Mouse (Mus musculus) brain, embryonic 14.5 days (tissue): ENCODE results near the gene Sdsl.

Source experiments
- CTCF ChIP-seq: fragments of 200-500 bp; IDR thresholded peaks from 2 replicates; pipeline ENCODE4 v1.5.1; 2012; ENCODE audit warnings: inconsistent platforms, mild to moderate bottlenecking, moderate library complexity, borderline replicate concordance; ENCODE audit not compliant: insufficient read depth, insufficient read length; ENCODE audit errors: extremely low read depth
- POLR2A ChIP-seq: fragments of 200-500 bp; IDR thresholded peaks from 2 replicates; pipeline ENCODE4 v1.6.1; 2012; ENCODE audit warnings: mild to moderate bottlenecking, inconsistent platforms, borderline replicate concordance; ENCODE audit not compliant: poor library complexity, insufficient read depth, insufficient read length, severe bottlenecking; ENCODE audit errors: extremely low read depth

GRCm38 (mm10) chr5:120465062-120465461, 7.5 kb downstream of the Sdsl start:
- peak; percentile 67 for TF ChIP-seq CTCF
- TF ChIP-seq POLR2A: no peak
